Mouse (Mus musculus) gastrocnemius, postnatal 14 days (tissue): ENCODE results near the gene Ccdc33. TPM values are rescaled to one million over a fixed set of nuclear protein-coding genes. Genes with fewer than 3 reads are reported as not detected.

Experiments
- DNase-seq: peaks from one replicate; pipeline ENCODE4 v3.0.0; 2021; ENCODE audit warnings: mixed read lengths
- intact Hi-C: fragments of 180-260 bp; cut with DNase I; formaldehyde crosslinking; loops from one replicate; pipeline ENCODE4 v1.15.1; 2025; ENCODE audit warnings: low total_unique reads
- total RNA-seq, 2 experiments: library from RNA; stranded (reverse); gene quantifications; 2 replicates each; pipeline ENCODE4 v1.2.3; 2021

Gene Ccdc33
- total RNA-seq, 2 experiments from 2014 or later = not detected

- intact Hi-C loops = no loop called here
- no peak for DNase-seq
These were observed 15.6 kb upstream of the Ccdc33 start for GRCm38 (mm10) chr9:58133893-58134884.

GRCm38 (mm10) chr9:58131735-58132134 is 13.1 kb upstream of the Ccdc33 start:
- DNase-seq = no peak
- intact Hi-C loops = no loop called here

- intact Hi-C loops = no loop called here
- DNase-seq = no peak
These were observed 12.3 kb upstream of the Ccdc33 start for GRCm38 (mm10) chr9:58130909-58131308.

GRCm38 (mm10) chr9:58129508-58129907 is 10.9 kb upstream of the Ccdc33 start:
- intact Hi-C loops = no loop called here
- no peak for DNase-seq

- intact Hi-C loops = no loop called here
- DNase-seq = no peak
These were observed 10.3 kb upstream of the Ccdc33 start for GRCm38 (mm10) chr9:58128926-58129413.

GRCm38 (mm10) chr9:58125811-58126210 is 7.2 kb upstream of the Ccdc33 start:
- intact Hi-C loops = no loop called here
- DNase-seq = no peak

- no peak for DNase-seq
- intact Hi-C loops = no loop called here
These were observed 6.5 kb upstream of the Ccdc33 start for GRCm38 (mm10) chr9:58125085-58125484.

- intact Hi-C loops = no loop called here
- no peak for DNase-seq
These were observed 2.5 kb downstream of the Ccdc33 start for GRCm38 (mm10) chr9:58116024-58116651.

- no peak for DNase-seq
- intact Hi-C loops = no loop called here
These were observed 3.2 kb downstream of the Ccdc33 start for GRCm38 (mm10) chr9:58115297-58115925.

GRCm38 (mm10) chr9:58114019-58114418 is 4.6 kb downstream of the Ccdc33 start:
- intact Hi-C loops = no loop called here

GRCm38 (mm10) chr9:58113279-58113884 is 5.2 kb downstream of the Ccdc33 start:
- intact Hi-C loops = no loop called here

More at GRCm38 (mm10) chr9:58114019-58114418, 4.6 kb downstream of the Ccdc33 start:
- no peak for DNase-seq

GRCm38 (mm10) chr9:58112866-58113278 is 5.8 kb downstream of the Ccdc33 start:
- intact Hi-C loops = no loop called here

More at GRCm38 (mm10) chr9:58113279-58113884, 5.2 kb downstream of the Ccdc33 start:
- DNase-seq = no peak

GRCm38 (mm10) chr9:58112321-58112751 is 6.3 kb downstream of the Ccdc33 start:
- DNase-seq = no peak
- intact Hi-C loops = no loop called here

More at GRCm38 (mm10) chr9:58112866-58113278, 5.8 kb downstream of the Ccdc33 start:
- DNase-seq = no peak

GRCm38 (mm10) chr9:58111431-58111830 is 7.2 kb downstream of the Ccdc33 start:
- DNase-seq = no peak
- intact Hi-C loops = no loop called here

GRCm38 (mm10) chr9:58110787-58111186 is 7.8 kb downstream of the Ccdc33 start:
- intact Hi-C loops = no loop called here
- DNase-seq = no peak

- peak; percentile 25 for DNase-seq
- intact Hi-C loops = no loop called here
These were observed 11.1 kb downstream of the Ccdc33 start for GRCm38 (mm10) chr9:58107494-58107893.

GRCm38 (mm10) chr9:58105595-58106169 is 12.9 kb downstream of the Ccdc33 start:
- intact Hi-C loops = no loop called here
- DNase-seq = no peak

GRCm38 (mm10) chr9:58103647-58104046 is 15.0 kb downstream of the Ccdc33 start:
- intact Hi-C loops = no loop called here
- no peak for DNase-seq

- DNase-seq = no peak
- intact Hi-C loops = no loop called here
These were observed 16.6 kb downstream of the Ccdc33 start for GRCm38 (mm10) chr9:58102013-58102412.
